Mouse (Mus musculus) neural tube, embryonic 15.5 days (tissue): Measurements from ENCODE around the gene Gng2. TPM values are rescaled to one million over a fixed set of nuclear protein-coding genes. Genes with fewer than 3 reads are reported as not detected.

Experiments
- ATAC-seq: fragments of 200-750 bp; cut with Nextera tagmentation; 2 replicates; pipeline ENCODE4 v1.8.0; 2017; ENCODE audit warnings: mild to moderate bottlenecking, moderate TSS enrichment, moderate library complexity; ENCODE audit not compliant: low FRiP score
- H3K27ac ChIP-seq: fragments of 300-500 bp; sonication (generic); replicated peaks from 2 replicates; pipeline ENCODE4 v1.5.1; 2015; ENCODE audit warnings: mild to moderate bottlenecking, inconsistent platforms
- H3K27me3 ChIP-seq: fragments of 300-500 bp; sonication (generic); replicated peaks from 2 replicates; pipeline ENCODE4 v1.6.1; 2015; ENCODE audit warnings: inconsistent platforms
- H3K36me3 ChIP-seq: fragments of 300-500 bp; sonication (generic); 2 replicates; pipeline ENCODE4 v1.6.1; 2015; ENCODE audit warnings: inconsistent platforms
- H3K4me1 ChIP-seq: fragments of 300-500 bp; sonication (generic); 2 replicates; pipeline ENCODE4 v1.6.1; 2015; ENCODE audit warnings: inconsistent platforms
- H3K4me2 ChIP-seq: fragments of 300-500 bp; sonication (generic); 2 replicates; pipeline ENCODE4 v1.6.1; 2015; ENCODE audit warnings: inconsistent platforms, mild to moderate bottlenecking, moderate library complexity
- H3K4me3 ChIP-seq: fragments of 300-500 bp; sonication (generic); replicated peaks from 2 replicates; pipeline ENCODE4 v1.5.1; 2015; ENCODE audit warnings: mild to moderate bottlenecking, inconsistent platforms
- H3K9ac ChIP-seq: fragments of 300-500 bp; sonication (generic); replicated peaks from 2 replicates; pipeline ENCODE4 v1.6.1; 2015; ENCODE audit warnings: mild to moderate bottlenecking, inconsistent platforms
- H3K9me3 ChIP-seq: fragments of 300-500 bp; sonication (generic); replicated peaks from 2 replicates; pipeline ENCODE4 v1.6.1; 2016; ENCODE audit warnings: inconsistent platforms
- WGBS: fragments of 180-500 bp; shearing (Covaris S2); methylation state at CpG from one replicate; pipeline ENCODE4 v1.1.7; 2015; ENCODE audit warnings: mixed read lengths; 5-methylcytosine and 5-hydroxymethylcytosine counted together
- polyA plus RNA-seq: library from polyadenylated mRNA; unstranded; fragments of >200 nt; fragmentation: Nextera tagmentation; extraction: Ambion mirVana; gene quantifications from 2 replicates; pipeline ENCODE4 v1.2.1, GENCODE M21; 2015

Gng2 gene
- polyA plus RNA-seq = 294 and 351 TPM in 2 replicates

- Histone ChIP-seq H3K27ac (peak within 1 kb of the TSS; percentile 95), H3K36me3 (no peaks in the 10 kb centered on the region), H3K4me3 (peak within 1 kb of the TSS; percentile 56), H3K4me2 (peak within 1 kb of the TSS; percentile 61), H3K9me3 (no peaks in the 10 kb centered on the region), H3K27me3 (no peaks in the 10 kb centered on the region), H3K9ac (peak within 1 kb of the TSS; percentile 68), H3K4me1 (peaks cover 41% of the 10 kb centered on the region)
- WGBS = 4% methylated on average over 15 of the region's 15 CpGs
- peak; percentile 36 for ATAC-seq
Observed at GRCm38 (mm10) chr14:19977271-19978024, at the start of gene Gng2. TSS of gene Gng2 (minus strand) at chr14:19977627.

- no peak for ATAC-seq
- no peaks in the 10 kb centered on the region for H3K9me3 ChIP-seq
- H3K4me2 ChIP-seq = no peak overlapping the region
- H3K9ac ChIP-seq = no peak overlapping the region
- H3K36me3 ChIP-seq = no peaks in the 10 kb centered on the region
- no peak overlapping the region for H3K4me3 ChIP-seq
- no peaks in the 10 kb centered on the region for H3K4me1 ChIP-seq
- H3K27ac ChIP-seq = no peak overlapping the region
- WGBS = 76% methylated on average over 6 of the region's 6 CpGs
- no peaks in the 10 kb centered on the region for H3K27me3 ChIP-seq
Observed at GRCm38 (mm10) chr14:20024888-20025719, 47.7 kb upstream of the Gng2 start.

- Histone ChIP-seq H3K27ac (no peak overlapping the region), H3K4me1 (no peaks in the 10 kb centered on the region), H3K9ac (no peak overlapping the region), H3K27me3 (no peaks in the 10 kb centered on the region), H3K36me3 (no peaks in the 10 kb centered on the region), H3K9me3 (no peaks in the 10 kb centered on the region), H3K4me2 (no peak overlapping the region), H3K4me3 (no peak overlapping the region)
- no peak for ATAC-seq
- 94% methylated on average over 2 of the region's 2 CpGs for WGBS
Observed at GRCm38 (mm10) chr14:20023939-20024338, 46.5 kb upstream of the Gng2 start.

- Histone ChIP-seq H3K36me3 (no peaks in the 10 kb centered on the region), H3K9me3 (no peaks in the 10 kb centered on the region), H3K9ac (no peak overlapping the region), H3K4me2 (no peak overlapping the region), H3K4me3 (no peak overlapping the region), H3K27me3 (no peaks in the 10 kb centered on the region), H3K27ac (no peak overlapping the region), H3K4me1 (no peaks in the 10 kb centered on the region)
- no peak for ATAC-seq
- WGBS = 68% methylated on average over 3 of the region's 3 CpGs
Observed at GRCm38 (mm10) chr14:20019486-20019885, 42.1 kb upstream of the Gng2 start.

- H3K4me1 ChIP-seq = no peaks in the 10 kb centered on the region
- no peak for ATAC-seq
- H3K4me2 ChIP-seq = no peak overlapping the region
- no peaks in the 10 kb centered on the region for H3K27me3 ChIP-seq
- no peaks in the 10 kb centered on the region for H3K9me3 ChIP-seq
- H3K9ac ChIP-seq = no peak overlapping the region
- H3K36me3 ChIP-seq = no peaks in the 10 kb centered on the region
- no peak overlapping the region for H3K27ac ChIP-seq
- 75% methylated on average over 9 of the region's 9 CpGs for WGBS
- no peak overlapping the region for H3K4me3 ChIP-seq
Observed at GRCm38 (mm10) chr14:20012506-20013275, 35.3 kb upstream of the Gng2 start.

- no peaks in the 10 kb centered on the region for H3K4me1 ChIP-seq
- no peak overlapping the region for H3K9ac ChIP-seq
- H3K27me3 ChIP-seq = no peaks in the 10 kb centered on the region
- no peak overlapping the region for H3K27ac ChIP-seq
- H3K36me3 ChIP-seq = no peaks in the 10 kb centered on the region
- 80% methylated on average over 3 of the region's 3 CpGs for WGBS
- no peak overlapping the region for H3K4me2 ChIP-seq
- no peaks in the 10 kb centered on the region for H3K9me3 ChIP-seq
- H3K4me3 ChIP-seq = no peak overlapping the region
- no peak for ATAC-seq
Observed at GRCm38 (mm10) chr14:20007446-20007845, 30.0 kb upstream of the Gng2 start.

- no peak for ATAC-seq
- no peaks in the 10 kb centered on the region for H3K27me3 ChIP-seq
Observed at GRCm38 (mm10) chr14:20004777-20005289, 27.4 kb upstream of the Gng2 start.

GRCm38 (mm10) chr14:19996853-19997252 is 19.4 kb upstream of the Gng2 start:
- Histone ChIP-seq H3K27me3 (no peaks in the 10 kb centered on the region), H3K27ac (no peak overlapping the region), H3K4me1 (no peaks in the 10 kb centered on the region), H3K9me3 (0 out of 2 replicates have a peak, but pooled peaks cover 1% of the 10 kb centered on the region), H3K4me2 (no peak overlapping the region), H3K9ac (no peak overlapping the region), H3K36me3 (no peaks in the 10 kb centered on the region), H3K4me3 (no peak overlapping the region)
- no peak for ATAC-seq
- WGBS = 77% methylated on average over 5 of the region's 5 CpGs

More at GRCm38 (mm10) chr14:20004777-20005289, 27.4 kb upstream of the Gng2 start:
- Histone ChIP-seq H3K36me3 (no peaks in the 10 kb centered on the region), H3K4me1 (no peaks in the 10 kb centered on the region), H3K4me3 (no peak overlapping the region), H3K27ac (no peak overlapping the region), H3K9me3 (0 out of 2 replicates have a peak, but pooled peaks cover 2% of the 10 kb centered on the region), H3K4me2 (no peak overlapping the region), H3K9ac (no peak overlapping the region)

- H3K9ac ChIP-seq = no peak overlapping the region
- H3K4me1 ChIP-seq = no peaks in the 10 kb centered on the region
- no peak for ATAC-seq
- no peaks in the 10 kb centered on the region for H3K36me3 ChIP-seq
- H3K27me3 ChIP-seq = no peaks in the 10 kb centered on the region
- H3K4me2 ChIP-seq = no peak overlapping the region
- no peaks in the 10 kb centered on the region for H3K9me3 ChIP-seq
- no peak overlapping the region for H3K27ac ChIP-seq
- WGBS = 92% methylated on average over 4 of the region's 4 CpGs
- no peak overlapping the region for H3K4me3 ChIP-seq
Observed at GRCm38 (mm10) chr14:19995943-19996342, 18.5 kb upstream of the Gng2 start.

GRCm38 (mm10) chr14:19994068-19994467 is 16.6 kb upstream of the Gng2 start:
- WGBS = 70% methylated on average over 5 of the region's 5 CpGs
- H3K36me3 ChIP-seq = no peaks in the 10 kb centered on the region
- H3K4me2 ChIP-seq = no peak overlapping the region
- H3K4me1 ChIP-seq = no peaks in the 10 kb centered on the region
- no peak overlapping the region for H3K4me3 ChIP-seq
- no peaks in the 10 kb centered on the region for H3K27me3 ChIP-seq
- no peaks in the 10 kb centered on the region for H3K9me3 ChIP-seq
- no peak overlapping the region for H3K9ac ChIP-seq
- ATAC-seq = no peak
- no peak overlapping the region for H3K27ac ChIP-seq

- ATAC-seq = no peak
- no peaks in the 10 kb centered on the region for H3K27me3 ChIP-seq
- no peak overlapping the region for H3K27ac ChIP-seq
- H3K4me3 ChIP-seq = no peak overlapping the region
- no peaks in the 10 kb centered on the region for H3K9me3 ChIP-seq
- no peaks in the 10 kb centered on the region for H3K4me1 ChIP-seq
- 91% methylated on average over 3 of the region's 3 CpGs for WGBS
- no peaks in the 10 kb centered on the region for H3K36me3 ChIP-seq
- H3K4me2 ChIP-seq = no peak overlapping the region
- no peak overlapping the region for H3K9ac ChIP-seq
Observed at GRCm38 (mm10) chr14:19993570-19993883, 16.1 kb upstream of the Gng2 start.
